Mouse (Mus musculus) c-Kit-positive CD71-positive TER-119-negative erythroid progenitor cells, embryonic 14.5 days (primary cell): ENCODE results near the gene Eefsec.
A peak's percentile ranks its signal among the peaks of the same experiment; 100 is the strongest.

Source experiments
- DNase-seq: peaks from one replicate; pipeline ENCODE4 v3.0.0-alpha.2; 2013; ENCODE audit warnings: low read depth

Eefsec gene

GRCm38 (mm10) chr6:88416130-88416758 is 30.1 kb downstream of the Eefsec start:
- DNase-seq: no peak

DNA sequence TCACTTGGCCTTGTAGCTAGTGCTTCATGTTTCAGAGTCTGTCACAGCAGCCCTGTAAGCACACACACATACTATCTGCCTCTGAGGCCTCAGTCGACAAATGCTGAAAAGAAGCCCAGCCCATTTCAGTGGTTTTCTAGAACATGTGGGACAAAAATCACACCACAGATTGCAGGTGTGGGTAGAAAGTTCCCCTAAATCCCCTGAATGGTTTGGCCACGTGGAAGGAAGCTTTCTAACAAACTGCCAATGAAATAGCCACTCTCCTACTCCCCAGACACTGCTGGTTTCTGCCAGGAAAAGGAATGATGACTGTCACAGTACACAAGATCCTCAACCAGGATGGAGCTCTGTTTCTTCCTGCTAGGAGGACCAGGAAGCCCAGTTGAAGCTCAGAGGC is 33.7 kb downstream of the Eefsec start:
- DNase-seq: no peak

DNA sequence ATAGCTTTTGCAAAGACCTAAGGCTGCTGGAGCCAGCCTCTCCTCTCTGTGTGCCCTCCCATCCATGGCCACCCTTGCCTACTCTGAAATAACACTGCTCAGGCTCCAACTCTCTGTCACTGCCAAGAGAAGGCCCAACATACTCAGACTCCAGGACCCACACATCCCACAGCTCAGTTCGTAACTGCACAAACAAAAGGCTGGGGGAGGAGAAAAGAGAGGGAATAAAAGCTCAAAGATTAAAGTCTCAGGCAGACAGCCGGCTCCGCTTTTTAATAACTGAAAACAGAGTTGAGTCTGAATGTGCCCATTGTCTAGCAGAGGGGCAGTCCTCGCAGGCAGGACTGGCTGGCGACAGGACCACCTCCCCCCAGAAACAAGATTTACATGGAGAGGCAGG is 36.8 kb downstream of the Eefsec start:
- no peak for DNase-seq

- DNase-seq: no peak
These were observed 45.9 kb downstream of the Eefsec start for GRCm38 (mm10) chr6:88400451-88400850.

DNA sequence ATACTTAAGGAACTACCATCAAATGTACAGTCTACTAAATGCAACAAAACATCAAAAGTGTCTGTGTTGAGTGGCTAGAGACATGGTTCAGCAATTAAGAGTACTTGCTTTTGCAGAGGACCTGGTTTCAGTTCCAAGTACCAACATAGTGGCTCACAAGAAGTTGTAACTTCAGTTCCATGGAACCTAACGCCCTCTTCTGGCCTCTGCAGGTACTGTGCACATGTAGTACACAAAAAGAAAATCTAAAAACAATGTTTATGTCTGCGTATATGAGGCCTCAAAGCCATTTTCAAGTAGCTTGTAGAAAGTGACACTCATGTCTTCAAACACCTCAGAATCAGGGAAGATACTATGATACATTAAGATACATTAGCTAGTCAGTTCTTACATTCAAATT is 48.4 kb downstream of the Eefsec start:
- DNase-seq: peak; percentile 3

GRCm38 (mm10) chr6:88388946-88389345 is 57.4 kb downstream of the Eefsec start:
- no peak for DNase-seq

- DNase-seq: no peak
These were observed 58.3 kb downstream of the Eefsec start for GRCm38 (mm10) chr6:88387836-88388724.

DNA sequence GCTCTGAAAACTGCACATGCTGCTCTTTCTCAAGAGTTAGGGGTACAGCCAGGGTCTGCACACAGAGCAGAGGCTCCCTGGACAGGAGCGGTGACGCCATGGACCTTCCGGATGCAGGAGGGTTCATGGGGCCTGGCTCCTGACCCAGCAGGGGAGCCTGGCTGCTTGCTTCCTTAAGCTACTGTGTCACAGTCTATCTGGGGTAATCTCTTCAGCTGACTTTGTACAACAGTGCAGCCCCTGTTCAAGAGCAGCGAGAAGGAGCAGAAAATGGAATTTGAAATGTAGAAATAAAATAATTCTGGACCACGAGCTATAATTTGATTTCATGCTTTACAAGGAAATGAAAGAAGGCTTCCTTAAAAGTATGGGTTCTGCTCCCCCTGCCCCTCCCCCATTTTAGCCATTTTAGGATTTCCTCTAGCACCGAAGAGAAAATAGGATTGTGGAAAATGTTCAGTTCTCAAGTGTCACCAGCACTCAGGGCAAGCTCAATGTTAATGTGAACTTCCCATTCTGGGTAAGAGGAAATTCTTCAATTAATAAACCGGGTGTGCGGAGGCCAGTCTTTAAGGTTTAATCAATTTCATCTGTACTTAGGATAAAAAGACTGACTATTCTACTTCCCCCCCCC is 61.8 kb downstream of the Eefsec start:
- no peak for DNase-seq

GRCm38 (mm10) chr6:88383734-88384133 is 62.6 kb downstream of the Eefsec start:
- no peak for DNase-seq

DNA sequence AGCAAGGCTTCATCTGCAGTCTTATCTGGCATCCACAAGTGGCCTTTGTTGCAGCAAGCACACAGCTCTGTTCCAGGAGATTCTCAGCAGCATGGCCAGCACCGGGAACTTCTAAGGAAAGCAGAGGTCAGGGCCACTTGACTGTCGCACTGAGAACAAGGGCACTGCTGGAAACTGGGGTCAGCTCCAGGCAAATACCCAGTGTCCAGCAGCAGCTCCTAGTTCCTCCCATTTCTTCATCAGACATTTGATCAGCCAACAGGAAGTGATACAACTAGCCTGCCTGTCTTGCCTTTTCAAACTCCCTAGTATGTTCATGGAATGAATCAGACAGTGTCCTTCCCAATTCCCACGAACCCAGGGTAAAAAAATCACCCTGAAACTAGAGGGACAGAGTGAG is 66.6 kb downstream of the Eefsec start:
- DNase-seq: no peak

DNA sequence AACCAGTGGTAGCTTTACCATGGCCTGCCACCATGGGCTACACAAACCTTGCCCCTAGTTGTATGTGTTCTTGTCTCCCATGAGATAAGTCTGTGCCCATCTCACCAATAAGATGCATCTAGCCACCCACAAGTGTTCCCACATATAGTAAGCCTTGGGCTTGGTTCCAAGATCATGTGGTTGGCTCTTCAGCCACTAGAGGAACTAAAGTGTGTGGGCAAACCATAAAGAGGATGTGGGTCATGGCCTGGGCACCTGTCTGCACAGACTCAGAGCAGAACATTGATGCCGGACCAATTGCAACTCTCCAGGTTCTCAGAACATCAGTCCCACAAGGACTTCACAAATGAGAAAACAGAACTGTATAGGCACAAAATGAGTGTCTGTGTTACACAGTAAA is 67.5 kb downstream of the Eefsec start:
- no peak for DNase-seq

GRCm38 (mm10) chr6:88374247-88374646 is 72.1 kb downstream of the Eefsec start:
- DNase-seq: no peak

- DNase-seq: no peak
These were observed 76.3 kb downstream of the Eefsec start for GRCm38 (mm10) chr6:88369851-88370635.

GRCm38 (mm10) chr6:88363475-88364012 is 82.8 kb downstream of the Eefsec start:
- no peak for DNase-seq

DNA sequence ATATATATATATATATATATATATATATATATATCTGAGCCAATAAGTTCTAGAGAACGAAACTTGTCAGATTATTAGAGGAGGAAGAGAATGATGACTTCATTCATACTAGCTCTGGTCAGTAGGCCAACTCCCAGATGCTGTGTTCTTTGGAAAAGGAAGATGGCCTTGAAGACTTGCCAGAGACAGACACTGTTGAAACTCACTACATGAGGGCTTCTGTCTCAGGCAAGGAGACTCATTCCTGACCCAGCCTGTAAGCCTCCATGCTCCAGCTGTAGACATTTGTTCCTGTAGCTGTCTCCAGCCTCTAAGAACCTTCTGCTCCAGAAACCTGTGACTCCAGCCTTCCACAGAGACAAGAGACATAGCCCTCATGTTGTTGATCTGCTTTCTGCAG is 85.2 kb downstream of the Eefsec start:
- DNase-seq: no peak

- no peak for DNase-seq
These were observed 88.1 kb downstream of the Eefsec start for GRCm38 (mm10) chr6:88358210-88358609.

DNA sequence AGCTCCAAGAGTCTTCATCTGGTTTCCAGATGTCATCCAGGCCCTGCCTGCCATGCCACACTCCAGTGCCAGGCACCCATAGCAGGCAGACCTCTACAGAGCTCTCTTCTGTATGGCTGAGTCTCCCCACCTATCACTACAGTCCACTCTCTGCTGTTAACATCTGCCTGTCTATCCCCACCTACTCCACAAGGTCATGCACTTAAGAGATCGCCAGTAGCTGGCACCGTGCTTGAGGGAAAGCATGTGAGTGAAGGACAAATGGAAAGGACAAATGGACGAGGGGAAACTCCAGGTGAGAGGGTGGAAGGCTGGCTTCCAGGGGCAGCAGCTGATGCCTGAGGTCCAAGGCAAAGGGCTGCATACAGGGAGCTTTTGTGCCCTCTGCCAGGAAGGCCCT is 90.5 kb downstream of the Eefsec start:
- no peak for DNase-seq

- no peak for DNase-seq
These were observed 93.8 kb downstream of the Eefsec start for GRCm38 (mm10) chr6:88352541-88352940.

DNA sequence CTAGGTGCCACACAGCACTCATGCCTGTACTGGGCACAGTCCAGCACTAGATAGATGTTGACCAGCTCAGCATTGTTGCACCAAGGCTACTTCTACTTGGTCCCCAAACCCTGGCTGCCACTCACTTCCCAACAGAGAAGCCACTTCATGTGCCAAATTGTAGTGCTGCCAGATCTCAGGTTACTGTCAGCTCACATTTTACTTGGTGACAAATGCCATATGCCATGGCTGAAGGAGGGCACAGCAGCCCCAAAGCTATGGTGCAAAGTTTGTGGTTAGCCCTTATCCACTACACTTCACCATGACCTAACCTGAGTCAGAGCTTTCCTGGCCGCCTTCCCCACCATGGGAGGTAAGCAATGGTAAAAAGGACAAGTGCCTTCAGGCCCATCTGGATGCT is 99.6 kb downstream of the Eefsec start:
- DNase-seq: no peak

- DNase-seq: no peak
These were observed 101.0 kb downstream of the Eefsec start for GRCm38 (mm10) chr6:88345311-88345710.

- DNase-seq: no peak
These were observed 102.6 kb downstream of the Eefsec start for GRCm38 (mm10) chr6:88343485-88344450.
